Mouse (Mus musculus) c-Kit-positive CD71-negative TER-119-negative erythroid progenitor cells, embryonic 14.5 days (primary cell): ENCODE measurements at regions not wholly inside any gene's neighbourhood (a gene's known extent, or its start where the extent isn't known, plus 50 kb on each side); places are given as distances from the start of the nearest gene placed in this dataset.
"Not testable (repeated sequence)": the region's sequence is repeated elsewhere in the genome, so short reads cannot be mapped to it uniquely, and the experiment has no call there.

Experiments used
- DNase-seq: peaks from one replicate; pipeline ENCODE4 v3.0.0-alpha.2; 2013; ENCODE audit warnings: low read depth

GRCm38 (mm10) chr14:53795160-53795559 is 458.7 kb downstream of the Dad1 start:
- not testable (repeated sequence) for DNase-seq

- DNase-seq = no peak
Observed at GRCm38 (mm10) chr14:53794527-53794926, 459.4 kb downstream of the Dad1 start.

- DNase-seq = not testable (repeated sequence)
Observed at GRCm38 (mm10) chr14:53792432-53792831, 461.5 kb downstream of the Dad1 start.

GRCm38 (mm10) chr14:53785547-53785946 is 468.4 kb downstream of the Dad1 start:
- not testable (repeated sequence) for DNase-seq

GRCm38 (mm10) chr14:53777375-53777774 is 476.5 kb downstream of the Dad1 start:
- DNase-seq = no peak

GRCm38 (mm10) chr14:53776717-53777116 is 477.2 kb downstream of the Dad1 start:
- DNase-seq = not testable (repeated sequence)

- DNase-seq = not testable (repeated sequence)
Observed at GRCm38 (mm10) chr14:53766501-53766900, 487.4 kb downstream of the Dad1 start.

- not testable (repeated sequence) for DNase-seq
Observed at GRCm38 (mm10) chr14:53765918-53766317, 488.0 kb downstream of the Dad1 start.

GRCm38 (mm10) chr14:53760578-53760977 is 493.3 kb downstream of the Dad1 start:
- not testable (repeated sequence) for DNase-seq

GRCm38 (mm10) chr14:53757782-53758181 is 496.1 kb downstream of the Dad1 start:
- not testable (repeated sequence) for DNase-seq

GRCm38 (mm10) chr14:53757095-53757494 is 496.8 kb downstream of the Dad1 start:
- DNase-seq = not testable (repeated sequence)

GRCm38 (mm10) chr14:53750703-53751441 is 503.0 kb downstream of the Dad1 start:
- DNase-seq = no peak

GRCm38 (mm10) chr14:53743552-53743951 is 510.4 kb downstream of the Dad1 start:
- not testable (repeated sequence) for DNase-seq

GRCm38 (mm10) chr14:53742864-53743263 is 511.0 kb downstream of the Dad1 start:
- not testable (repeated sequence) for DNase-seq

GRCm38 (mm10) chr14:53741246-53741645 is 512.7 kb downstream of the Dad1 start:
- DNase-seq = not testable (repeated sequence)

- DNase-seq = not testable (repeated sequence)
Observed at GRCm38 (mm10) chr14:53737962-53738361, 515.9 kb downstream of the Dad1 start.

GRCm38 (mm10) chr14:53736274-53736673 is 517.6 kb downstream of the Dad1 start:
- not testable (repeated sequence) for DNase-seq

GRCm38 (mm10) chr14:53731600-53731999 is 522.3 kb downstream of the Dad1 start:
- DNase-seq = not testable (repeated sequence)

- not testable (repeated sequence) for DNase-seq
Observed at GRCm38 (mm10) chr14:53729877-53730276, 524.0 kb downstream of the Dad1 start.

- not testable (repeated sequence) for DNase-seq
Observed at GRCm38 (mm10) chr14:53729149-53729548, 524.8 kb downstream of the Dad1 start.

GRCm38 (mm10) chr14:53726914-53727313 is 527.0 kb downstream of the Dad1 start:
- DNase-seq = not testable (repeated sequence)

GRCm38 (mm10) chr14:53723611-53724010 is 530.3 kb downstream of the Dad1 start:
- DNase-seq = not testable (repeated sequence)

- DNase-seq = not testable (repeated sequence)
Observed at GRCm38 (mm10) chr14:53721901-53722300, 532.0 kb downstream of the Dad1 start.

GRCm38 (mm10) chr14:53709627-53710026 is 544.3 kb downstream of the Dad1 start:
- not testable (repeated sequence) for DNase-seq
